ENCODE assay signal across 30 mouse cellular contexts in genomic region chr9:44588605-44589004, GRCm38 (mm10). TPM values are rescaled to one million over a fixed set of nuclear protein-coding genes. Genes with fewer than 3 reads are reported as not detected.
DNase-seq lines count a peak whose midpoint lies in the region; ATAC-seq and TF ChIP-seq lines count a peak whose summit lies in the region.
"Had no signal": no experiment of that assay in that cellular context is flagged by ENCODE, and none has a peak within 500 bp of the region (broad histone marks: within the 10 kb centered on the region; RNA-seq: fewer than 3 reads in every experiment).

No protein-coding gene starts in this region.

- 0 out of 2 replicates have a peak overlapping the region, but pooled peaks have one; percentile 10 for H3K4me2 ChIP-seq in kidney, postnatal 0 days (ENCODE audit: low read length)
- no peak overlapping the region for H3K4me2 ChIP-seq in midbrain, embryonic 11.5 days
- no peak overlapping the region for H3K4me2 ChIP-seq in midbrain, embryonic 15.5 days
- no peak overlapping the region for H3K4me2 ChIP-seq in stomach, postnatal 0 days (replicated peaks; ENCODE audit: low read depth)
- H3K4me2 ChIP-seq in hindbrain, embryonic 12.5 days (replicated peaks): no peak overlapping the region
- H3K4me2 ChIP-seq: embryonic facial prominence, embryonic 13.5 days; forebrain, embryonic 13.5 days; heart, embryonic 13.5 days; hindbrain, embryonic 15.5 days had no signal

- no peak for ATAC-seq in kidney, postnatal 0 days (replicated peaks; ENCODE audit: low FRiP score, low read depth)
- no peak for ATAC-seq in midbrain, embryonic 11.5 days (ENCODE audit: low FRiP score)
- no peak for ATAC-seq in midbrain, embryonic 15.5 days (replicated peaks)
- no peak for ATAC-seq in stomach, postnatal 0 days (ENCODE audit: low FRiP score, low TSS enrichment)
- ATAC-seq in hindbrain, embryonic 12.5 days (ENCODE audit: low FRiP score): no peak
- ATAC-seq: forebrain, embryonic 13.5 days; forebrain, postnatal 0 days had no signal

- TF ChIP-seq EP300 in stomach, postnatal 0 days (optimal IDR thresholded peaks at IDR 0.05): no peak

- TF ChIP-seq CTCF in kidney, postnatal 0 days (IDR thresholded peaks at IDR 0.05; ENCODE audit: low read depth): no peak
- no peak for TF ChIP-seq CTCF in stomach, postnatal 0 days (IDR thresholded peaks at IDR 0.05; ENCODE audit: low read depth)

- no peaks in the 10 kb centered on the region for H3K36me3 ChIP-seq in kidney, postnatal 0 days (ENCODE audit: insufficient read depth, low read length)
- H3K36me3 ChIP-seq in midbrain, embryonic 11.5 days (ENCODE audit: control insufficient read depth, insufficient read depth, low read length): no peaks in the 10 kb centered on the region
- H3K36me3 ChIP-seq in midbrain, embryonic 15.5 days (replicated peaks): no peaks in the 10 kb centered on the region
- no peaks in the 10 kb centered on the region for H3K36me3 ChIP-seq in stomach, postnatal 0 days (ENCODE audit: control insufficient read depth, insufficient read depth, low read length)
- H3K36me3 ChIP-seq in hindbrain, embryonic 12.5 days: no peaks in the 10 kb centered on the region
- H3K36me3 ChIP-seq: embryonic facial prominence, embryonic 10.5 days; embryonic facial prominence, embryonic 13.5 days; forebrain, embryonic 10.5 days; heart, embryonic 10.5 days; heart, embryonic 13.5 days; hindbrain, embryonic 15.5 days had no signal

- H3K4me1 ChIP-seq in kidney, postnatal 0 days (replicated peaks; ENCODE audit: insufficient read depth, low read length): no peaks in the 10 kb centered on the region
- H3K4me1 ChIP-seq in midbrain, embryonic 11.5 days (ENCODE audit: control insufficient read depth, insufficient read depth, low read length): no peaks in the 10 kb centered on the region
- no peaks in the 10 kb centered on the region for H3K4me1 ChIP-seq in midbrain, embryonic 15.5 days
- H3K4me1 ChIP-seq in stomach, postnatal 0 days (replicated peaks; ENCODE audit: control insufficient read depth, insufficient read depth): peaks cover 2% of the 10 kb centered on the region; the same call in 1 of the 2 replicates
- H3K4me1 ChIP-seq in hindbrain, embryonic 12.5 days: no peaks in the 10 kb centered on the region
- H3K4me1 ChIP-seq: embryonic facial prominence, embryonic 13.5 days; forebrain, embryonic 13.5 days; heart, embryonic 13.5 days; hindbrain, embryonic 15.5 days had no signal

- H3K9me3 ChIP-seq in kidney, postnatal 0 days (replicated peaks; ENCODE audit: low read length): no peaks in the 10 kb centered on the region
- H3K9me3 ChIP-seq in midbrain, embryonic 11.5 days (ENCODE audit: control insufficient read depth, low read length): no peaks in the 10 kb centered on the region; the same call in 1 of the 2 replicates
- H3K9me3 ChIP-seq in midbrain, embryonic 15.5 days: 0 out of 2 replicates have a peak, but pooled peaks cover 5% of the 10 kb centered on the region
- H3K9me3 ChIP-seq in stomach, postnatal 0 days (ENCODE audit: control insufficient read depth, low read length): no peaks in the 10 kb centered on the region
- H3K9me3 ChIP-seq in hindbrain, embryonic 12.5 days (replicated peaks): no peaks in the 10 kb centered on the region
- H3K9me3 ChIP-seq: heart, embryonic 10.5 days; hindbrain, embryonic 15.5 days had no signal

- H3K4me3 ChIP-seq in kidney, postnatal 0 days (replicated peaks; ENCODE audit: low read depth, low read length): no peak overlapping the region
- H3K4me3 ChIP-seq in midbrain, embryonic 11.5 days (ENCODE audit: low read depth, low read length): no peak overlapping the region
- no peak overlapping the region for H3K4me3 ChIP-seq in midbrain, embryonic 15.5 days
- H3K4me3 ChIP-seq in stomach, postnatal 0 days (ENCODE audit: low read depth, low read length): no peak overlapping the region
- H3K4me3 ChIP-seq in hindbrain, embryonic 12.5 days: no peak overlapping the region
- H3K4me3 ChIP-seq: embryonic facial prominence, embryonic 10.5 days; embryonic facial prominence, embryonic 13.5 days; erythroblast, embryonic 14.5 days; forebrain, embryonic 10.5 days; forebrain, embryonic 13.5 days; heart, adult 2 months; heart, embryonic 10.5 days; heart, embryonic 13.5 days; hindbrain, embryonic 15.5 days had no signal

- no peak overlapping the region for H3K9ac ChIP-seq in kidney, postnatal 0 days (ENCODE audit: low read depth, low read length)
- H3K9ac ChIP-seq in midbrain, embryonic 11.5 days (ENCODE audit: low read length): no peak overlapping the region
- no peak overlapping the region for H3K9ac ChIP-seq in midbrain, embryonic 15.5 days
- H3K9ac ChIP-seq in stomach, postnatal 0 days (ENCODE audit: low read length): no peak overlapping the region
- H3K9ac ChIP-seq in hindbrain, embryonic 12.5 days: no peak overlapping the region
- H3K9ac ChIP-seq: embryonic facial prominence, embryonic 13.5 days; forebrain, embryonic 13.5 days; forebrain, postnatal 0 days; heart, embryonic 13.5 days; hindbrain, embryonic 15.5 days had no signal

- peak; percentile 31 for DNase-seq in kidney, postnatal 0 days (ENCODE audit: low spot score)
- DNase-seq in kidney, adult 9 months: no peak
- DNase-seq in midbrain, embryonic 11.5 days (ENCODE audit: low spot score, missing footprints): peak; percentile 60
- DNase-seq in ZHBTc4 (ENCODE audit: low read depth, low spot score): peak; percentile 53
- no peak for DNase-seq in stomach, postnatal 0 days (ENCODE audit: low spot score)
- DNase-seq in cerebellum, postnatal 4 days (ENCODE audit: low spot score in 2 of 2): no peak
- DNase-seq: adrenal gland, adult 2 months; adrenal gland, postnatal 14 days; B cell, adult 2 months; cerebellum, adult 11 months; cerebellum, adult 2 months; cerebellum, adult 9-11 months; cerebellum, postnatal 25 days; embryo, embryonic 11 days; forebrain, postnatal 0 days; gastrocnemius, postnatal 36 days; heart, adult 2 months; heart, postnatal 14 days; heart, postnatal 4 days had no signal

- no peak overlapping the region for H3K27ac ChIP-seq in kidney, postnatal 0 days
- no peak overlapping the region for H3K27ac ChIP-seq in midbrain, embryonic 11.5 days (ENCODE audit: low read depth, low read length)
- no peak overlapping the region for H3K27ac ChIP-seq in midbrain, embryonic 15.5 days
- H3K27ac ChIP-seq in stomach, postnatal 0 days (replicated peaks): peak overlapping the region; percentile 61
- H3K27ac ChIP-seq in hindbrain, embryonic 12.5 days: no peak overlapping the region
- H3K27ac ChIP-seq: embryonic facial prominence, embryonic 10.5 days; embryonic facial prominence, embryonic 13.5 days; forebrain, embryonic 10.5 days; forebrain, embryonic 13.5 days; heart, adult 2 months; heart, embryonic 10.5 days; heart, embryonic 13.5 days; hindbrain, embryonic 15.5 days had no signal

- no peaks in the 10 kb centered on the region for H3K27me3 ChIP-seq in kidney, postnatal 0 days (ENCODE audit: insufficient read depth, low read length)
- H3K27me3 ChIP-seq in midbrain, embryonic 11.5 days (ENCODE audit: control insufficient read depth, insufficient read depth, low read length): no peaks in the 10 kb centered on the region
- no peaks in the 10 kb centered on the region for H3K27me3 ChIP-seq in midbrain, embryonic 15.5 days (replicated peaks)
- H3K27me3 ChIP-seq in stomach, postnatal 0 days (ENCODE audit: control insufficient read depth, insufficient read depth, low read length): no peaks in the 10 kb centered on the region
- no peaks in the 10 kb centered on the region for H3K27me3 ChIP-seq in hindbrain, embryonic 12.5 days
- H3K27me3 ChIP-seq: CH12.LX; embryonic facial prominence, embryonic 13.5 days; forebrain, embryonic 13.5 days; heart, embryonic 13.5 days; hindbrain, embryonic 15.5 days had no signal

- 25% methylated on average over 9 of the region's 9 CpGs for WGBS in kidney, postnatal 0 days
- WGBS in midbrain, embryonic 11.5 days: 83% methylated on average over 9 of the region's 9 CpGs
- WGBS in midbrain, embryonic 15.5 days: 79% methylated on average over 9 of the region's 9 CpGs
- 42% methylated on average over 9 of the region's 9 CpGs for WGBS in stomach, postnatal 0 days
- WGBS in hindbrain, embryonic 12.5 days: 65% methylated on average over 9 of the region's 9 CpGs

RNA-seq across cellular contexts. Expression of gene Ddx6, which starts 16.1 kb away (rescaled TPM):
- 13.8 and 14.9 TPM in 2 replicates for polyA plus RNA-seq in kidney, postnatal 0 days (2015; fragmentation: Nextera tagmentation; extraction: Ambion mirVana)
- polyA plus RNA-seq in midbrain, embryonic 11.5 days (2014; fragmentation: Nextera tagmentation; extraction: Ambion mirVana): 11.9 and 13.8 TPM in 2 replicates
- 20.7 and 22.6 TPM in 2 replicates for polyA plus RNA-seq in midbrain, embryonic 15.5 days (2015; fragmentation: Nextera tagmentation; extraction: Ambion mirVana)
- 7.9 and 10.4 TPM in 2 replicates for polyA plus RNA-seq in stomach, postnatal 0 days (2015; fragmentation: Nextera tagmentation; extraction: Ambion mirVana)
- polyA plus RNA-seq in hindbrain, embryonic 12.5 days (2016; fragmentation: Nextera tagmentation; extraction: Ambion mirVana): 25.9 and 26.8 TPM in 2 replicates

RNA-seq across cellular contexts. Expression of gene Cxcr5, which starts 26.9 kb away (rescaled TPM):
- polyA plus RNA-seq in kidney, postnatal 0 days (2015; fragmentation: Nextera tagmentation; extraction: Ambion mirVana): 0.05 TPM in 1 of 2 replicates, not detected in the other
- polyA plus RNA-seq in midbrain, embryonic 11.5 days (2014; fragmentation: Nextera tagmentation; extraction: Ambion mirVana): 0.10 TPM in 1 of 2 replicates, not detected in the other
- not detected in 2 replicates for polyA plus RNA-seq in midbrain, embryonic 15.5 days (2015; fragmentation: Nextera tagmentation; extraction: Ambion mirVana)
- polyA plus RNA-seq in stomach, postnatal 0 days (2015; fragmentation: Nextera tagmentation; extraction: Ambion mirVana): 0.13 and 0.21 TPM in 2 replicates
- polyA plus RNA-seq in hindbrain, embryonic 12.5 days (2016; fragmentation: Nextera tagmentation; extraction: Ambion mirVana): not detected in 2 replicates
- polyA plus RNA-seq: embryonic facial prominence, embryonic 10.5 days; erythroblast, embryonic 14.5 days; forebrain, embryonic 13.5 days; forebrain, postnatal 0 days; heart, embryonic 10.5 days; heart, embryonic 13.5 days; hindbrain, embryonic 15.5 days had no signal

Comparison
In these comparisons a context has a peak if more than half of its experiments do, and no peak if none do; other contexts are left out.
1. DNase-seq: peak in kidney, postnatal 0 days (single experiment), midbrain, embryonic 11.5 days (single experiment) and ZHBTc4 (single experiment); none in kidney, adult 9 months (single experiment), stomach, postnatal 0 days (single experiment) and cerebellum, postnatal 4 days (0 of 2).